Mouse (Mus musculus) right cerebral cortex, postnatal 25 days (tissue): ENCODE data around the gene Mapkapk2.
"Not testable (repeated sequence)": the region's sequence is repeated elsewhere in the genome, so short reads cannot be mapped to it uniquely, and the experiment has no call there.

ENCODE experiments used
- DNase-seq: peaks from one replicate; pipeline ENCODE4 v3.0.0; 2022

Gene Mapkapk2

GRCm38 (mm10) chr1:131097700-131098094, at the start of gene Mapkapk2:
Gene Mapkapk2, minus strand, starts transcription at chr1:131097826.
- peak; percentile 88 for DNase-seq

- DNase-seq = no peak
Measured at GRCm38 (mm10) chr1:131146181-131146614, 48.6 kb upstream of the Mapkapk2 start.

- DNase-seq = not testable (repeated sequence)
Measured at GRCm38 (mm10) chr1:131145222-131145621, 47.6 kb upstream of the Mapkapk2 start.

GRCm38 (mm10) chr1:131142472-131142871, 44.8 kb upstream of the Mapkapk2 start:
- DNase-seq = no peak

- DNase-seq = no peak
Measured at GRCm38 (mm10) chr1:131141449-131141848, 43.8 kb upstream of the Mapkapk2 start.

GRCm38 (mm10) chr1:131139102-131140095, 41.8 kb upstream of the Mapkapk2 start:
- no peak for DNase-seq

- DNase-seq = peak; percentile 95
Measured at GRCm38 (mm10) chr1:131138191-131139016, 40.8 kb upstream of the Mapkapk2 start, which contains the start of gene Dyrk3. Gene Dyrk3, minus strand, starts transcription at chr1:131138340.

- no peak for DNase-seq
Measured at GRCm38 (mm10) chr1:131137717-131138118, 40.1 kb upstream of the Mapkapk2 start.

GRCm38 (mm10) chr1:131137111-131137510, 39.5 kb upstream of the Mapkapk2 start:
- no peak for DNase-seq

GRCm38 (mm10) chr1:131135960-131136629, 38.5 kb upstream of the Mapkapk2 start:
- DNase-seq = no peak

- DNase-seq = no peak
Measured at GRCm38 (mm10) chr1:131134942-131135522, 37.4 kb upstream of the Mapkapk2 start.

- no peak for DNase-seq
Measured at GRCm38 (mm10) chr1:131134231-131134630, 36.6 kb upstream of the Mapkapk2 start.

- DNase-seq = peak; percentile 69
Measured at GRCm38 (mm10) chr1:131125987-131126744, 28.5 kb upstream of the Mapkapk2 start.

- no peak for DNase-seq
Measured at GRCm38 (mm10) chr1:131123522-131124265, 26.1 kb upstream of the Mapkapk2 start.

GRCm38 (mm10) chr1:131121987-131122386, 24.4 kb upstream of the Mapkapk2 start:
- no peak for DNase-seq

- DNase-seq = no peak
Measured at GRCm38 (mm10) chr1:131119026-131119425, 21.4 kb upstream of the Mapkapk2 start.

GRCm38 (mm10) chr1:131118530-131118929, 20.9 kb upstream of the Mapkapk2 start:
- no peak for DNase-seq

GRCm38 (mm10) chr1:131116430-131117011, 18.9 kb upstream of the Mapkapk2 start:
- peak; percentile 80 for DNase-seq

GRCm38 (mm10) chr1:131115932-131116331, 18.3 kb upstream of the Mapkapk2 start:
- DNase-seq = no peak

- DNase-seq = no peak
Measured at GRCm38 (mm10) chr1:131112576-131112975, 14.9 kb upstream of the Mapkapk2 start.
